Mouse (Mus musculus): ENCODE results near the gene Eid1.

GRCm38 (mm10) chr2:125723408-125724085 lies 50.7 kb downstream of the Eid1 start:
- TF ChIP-seq POLR2A (IDR thresholded peaks at IDR 0.05; ENCODE audit: borderline replicate concordance, low read depth, low read length), result no peak
- TF ChIP-seq CTCF (IDR thresholded peaks at IDR 0.05; ENCODE audit: low read depth, low read length), result peak; percentile 47

Data from bone marrow macrophage, adult 2 months (primary cell).